Mouse (Mus musculus) natural killer cell, adult 2 months (primary cell): ENCODE data around the gene Pcgf5.
"Not testable (repeated sequence)": the region's sequence is repeated elsewhere in the genome, so short reads cannot be mapped to it uniquely, and the experiment has no call there.

ENCODE experiments used
- DNase-seq, 2 experiments: peaks; one replicate each; pipeline ENCODE4 v3.0.0; 2022; ENCODE audit warnings: low spot score in 2 of 2

Pcgf5 gene

GRCm38 (mm10) chr19:36384426-36384825 lies 36.3 kb downstream of the Pcgf5 start:
- DNase-seq: no peak

GRCm38 (mm10) chr19:36388502-36388901 lies 40.4 kb downstream of the Pcgf5 start:
- no peak for DNase-seq

GRCm38 (mm10) chr19:36390714-36391113 lies 42.6 kb downstream of the Pcgf5 start:
- no peak for DNase-seq

GRCm38 (mm10) chr19:36398500-36398899 lies 50.4 kb downstream of the Pcgf5 start:
- no peak for DNase-seq

GRCm38 (mm10) chr19:36408352-36409100 lies 60.4 kb downstream of the Pcgf5 start:
- no peak for DNase-seq

- DNase-seq: peak; percentile 96 to 97
These were observed 61.3 kb downstream of the Pcgf5 start for GRCm38 (mm10) chr19:36409280-36409860.

GRCm38 (mm10) chr19:36409861-36410392 lies 61.8 kb downstream of the Pcgf5 start:
- DNase-seq: peak in 1 of 2 experiments; percentile 7

- no peak for DNase-seq
These were observed 71.8 kb downstream of the Pcgf5 start for GRCm38 (mm10) chr19:36419885-36420284.

- DNase-seq: no peak
These were observed 79.2 kb downstream of the Pcgf5 start for GRCm38 (mm10) chr19:36427195-36427876.

- DNase-seq: no peak
These were observed 80.0 kb downstream of the Pcgf5 start for GRCm38 (mm10) chr19:36428116-36428515.

GRCm38 (mm10) chr19:36429354-36429753 lies 81.2 kb downstream of the Pcgf5 start:
- DNase-seq: no peak

GRCm38 (mm10) chr19:36433161-36433560 lies 85.1 kb downstream of the Pcgf5 start:
- no peak for DNase-seq

GRCm38 (mm10) chr19:36439894-36440714 lies 92.0 kb downstream of the Pcgf5 start:
- DNase-seq: peak in 1 of 2 experiments; percentile 14

- DNase-seq: no peak
These were observed 103.0 kb downstream of the Pcgf5 start for GRCm38 (mm10) chr19:36450997-36451608.

- DNase-seq: no peak
These were observed 103.6 kb downstream of the Pcgf5 start for GRCm38 (mm10) chr19:36451731-36452130.

- DNase-seq: not testable (repeated sequence)
These were observed 104.1 kb downstream of the Pcgf5 start for GRCm38 (mm10) chr19:36452210-36452609.

- DNase-seq: no peak
These were observed 105.3 kb downstream of the Pcgf5 start for GRCm38 (mm10) chr19:36453451-36453850.

- DNase-seq: peak; percentile 45 to 61
These were observed 122.0 kb downstream of the Pcgf5 start for GRCm38 (mm10) chr19:36470106-36470505.

GRCm38 (mm10) chr19:36471325-36471724 lies 123.2 kb downstream of the Pcgf5 start:
- no peak for DNase-seq

GRCm38 (mm10) chr19:36476596-36476995 lies 128.5 kb downstream of the Pcgf5 start:
- DNase-seq: no peak

- DNase-seq: no peak
These were observed 129.0 kb downstream of the Pcgf5 start for GRCm38 (mm10) chr19:36477151-36477550.
